In genomic region chr9:119092473-119093418, GRCm38 (mm10) we compare ENCODE assay signal across 8 mouse cellular contexts. TPM values are rescaled to one million over a fixed set of nuclear protein-coding genes. Genes with fewer than 3 reads are reported as not detected.
DNase-seq lines count a peak whose midpoint lies in the region; ATAC-seq and TF ChIP-seq lines count a peak whose summit lies in the region.

No protein-coding gene starts in this region.

- 3% methylated on average over 44 of the region's 45 CpGs for WGBS in forebrain, embryonic 14.5 days
- 2% methylated on average over 44 of the region's 45 CpGs for WGBS in hindbrain, embryonic 13.5 days
- WGBS in liver, postnatal 0 days (ENCODE audit: insufficient replicate concordance): 5% methylated on average over 45 of the region's 45 CpGs

- no peak for TF ChIP-seq CTCF in layer of hippocampus, adult 2 months (conservative IDR thresholded peaks at IDR 0.05)
- TF ChIP-seq CTCF in liver, postnatal 0 days (IDR thresholded peaks at IDR 0.05; ENCODE audit: low read depth): no peak

- peak overlapping the region; percentile 71 for H3K4me3 ChIP-seq in layer of hippocampus, adult 2 months
- H3K4me3 ChIP-seq in forebrain, embryonic 14.5 days (ENCODE audit: low read depth, low read length): peak overlapping the region; percentile 43
- peak overlapping the region; percentile 59 for H3K4me3 ChIP-seq in hindbrain, embryonic 13.5 days
- peak overlapping the region; percentile 49 for H3K4me3 ChIP-seq in liver, postnatal 0 days (ENCODE audit: low read depth, low read length)

- peak overlapping the region; percentile 61 for H3K9ac ChIP-seq in forebrain, embryonic 14.5 days (ENCODE audit: low read length)
- peak overlapping the region; percentile 84 for H3K9ac ChIP-seq in hindbrain, embryonic 13.5 days
- 0 out of 2 replicates have a peak overlapping the region, but pooled peaks have one; percentile 16 for H3K9ac ChIP-seq in liver, postnatal 0 days (replicated peaks)

- H3K4me2 ChIP-seq in forebrain, embryonic 14.5 days (ENCODE audit: low read length): peak overlapping the region; percentile 75
- H3K4me2 ChIP-seq in hindbrain, embryonic 13.5 days: peak overlapping the region; percentile 81
- H3K4me2 ChIP-seq in liver, postnatal 0 days (ENCODE audit: low read depth, low read length): peak overlapping the region; percentile 71

- H3K36me3 ChIP-seq in forebrain, embryonic 14.5 days (ENCODE audit: control insufficient read depth, insufficient read depth, low read length): no peaks in the 10 kb centered on the region
- no peaks in the 10 kb centered on the region for H3K36me3 ChIP-seq in hindbrain, embryonic 13.5 days
- no peaks in the 10 kb centered on the region for H3K36me3 ChIP-seq in liver, postnatal 0 days (replicated peaks; ENCODE audit: insufficient read depth, low read length)

- ATAC-seq in forebrain, embryonic 14.5 days: no peak
- ATAC-seq in hindbrain, embryonic 13.5 days (ENCODE audit: low FRiP score): no peak
- no peak for ATAC-seq in liver, postnatal 0 days

- peak overlapping the region; percentile 94 for H3K27ac ChIP-seq in layer of hippocampus, adult 2 months
- no peak overlapping the region for H3K27ac ChIP-seq in forebrain, embryonic 14.5 days (ENCODE audit: low read depth, low read length)
- H3K27ac ChIP-seq in hindbrain, embryonic 13.5 days: peak overlapping the region; percentile 71; the same call in 1 of the 2 replicates
- H3K27ac ChIP-seq in liver, postnatal 0 days (ENCODE audit: low read depth): no peak overlapping the region

- H3K27me3 ChIP-seq in forebrain, embryonic 14.5 days (replicated peaks; ENCODE audit: control insufficient read depth, insufficient read depth, low read length): peaks cover 19% of the 10 kb centered on the region
- peaks cover 39% of the 10 kb centered on the region for H3K27me3 ChIP-seq in hindbrain, embryonic 13.5 days
- peaks cover 47% of the 10 kb centered on the region for H3K27me3 ChIP-seq in liver, postnatal 0 days (ENCODE audit: insufficient read depth, low read length)

- TF ChIP-seq EP300 in liver, postnatal 0 days (IDR thresholded peaks at IDR 0.05; ENCODE audit: low read depth): no peak

- H3K9me3 ChIP-seq in forebrain, embryonic 14.5 days (replicated peaks; ENCODE audit: control insufficient read depth, low read length): no peaks in the 10 kb centered on the region
- no peaks in the 10 kb centered on the region for H3K9me3 ChIP-seq in hindbrain, embryonic 13.5 days
- H3K9me3 ChIP-seq in liver, postnatal 0 days (ENCODE audit: low read length): no peaks in the 10 kb centered on the region

- peaks cover 10% of the 10 kb centered on the region for H3K4me1 ChIP-seq in forebrain, embryonic 14.5 days (ENCODE audit: control insufficient read depth, insufficient read depth, low read length)
- peaks cover 68% of the 10 kb centered on the region for H3K4me1 ChIP-seq in hindbrain, embryonic 13.5 days (replicated peaks)
- H3K4me1 ChIP-seq in liver, postnatal 0 days (ENCODE audit: insufficient read depth): peaks cover 8% of the 10 kb centered on the region

- no peak for DNase-seq in layer of hippocampus, adult 2 months (ENCODE audit: low spot score in 2 of 2)
- no peak for DNase-seq in layer of hippocampus, adult 18-20 months (ENCODE audit: low spot score in 2 of 2)
- DNase-seq in adrenal gland, postnatal 14 days: peak; percentile 59
- no peak for DNase-seq in forebrain, embryonic 14.5 days (ENCODE audit: low spot score)
- DNase-seq in liver, postnatal 0 days: no peak
- DNase-seq in right cerebral cortex, postnatal 25 days: peak; percentile 52
- DNase-seq in thymus, postnatal 0 days (ENCODE audit: low spot score): no peak

RNA-seq across cellular contexts. Expression of gene Plcd1, which starts 0.6 kb away (rescaled TPM):
- total RNA-seq in layer of hippocampus, adult 2 months (2021): 10 to 100 TPM; 10.7 to 11.7 TPM
- 1 to 10 TPM; 8.4 to 9.1 TPM for total RNA-seq in layer of hippocampus, adult 18-20 months (2021)
- 11.8 and 13.6 TPM in 2 replicates for total RNA-seq in adrenal gland, postnatal 14 days (2021)
- 10.5 and 12.1 TPM in 2 replicates for polyA plus RNA-seq in forebrain, embryonic 14.5 days (2014; fragmentation: Nextera tagmentation; extraction: Ambion mirVana)
- polyA plus RNA-seq in hindbrain, embryonic 13.5 days (2015; fragmentation: Nextera tagmentation; extraction: Ambion mirVana): 22.5 and 23.8 TPM in 2 replicates
- 0.85 and 1.1 TPM in 2 replicates for polyA plus RNA-seq in liver, postnatal 0 days (2015; fragmentation: Nextera tagmentation; extraction: Ambion mirVana)
- 16.6 and 17.2 TPM in 2 replicates for polyA plus RNA-seq in thymus, postnatal 0 days (2015; fragmentation: Nextera tagmentation; extraction: Ambion mirVana)

RNA-seq across cellular contexts. Expression of gene Dlec1, which starts 9.5 kb away (rescaled TPM):
- 1 to 10 TPM; 3.0 to 3.3 TPM for total RNA-seq in layer of hippocampus, adult 2 months (2021)
- total RNA-seq in layer of hippocampus, adult 18-20 months (2021): 1 to 10 TPM; 2.8 to 3.3 TPM
- total RNA-seq in adrenal gland, postnatal 14 days (2021): 1.5 and 1.7 TPM in 2 replicates
- 0.33 and 0.70 TPM in 2 replicates for polyA plus RNA-seq in forebrain, embryonic 14.5 days (2014; fragmentation: Nextera tagmentation; extraction: Ambion mirVana)
- polyA plus RNA-seq in hindbrain, embryonic 13.5 days (2015; fragmentation: Nextera tagmentation; extraction: Ambion mirVana): 0.38 and 1.5 TPM in 2 replicates
- 0.05 TPM in 2 replicates for polyA plus RNA-seq in liver, postnatal 0 days (2015; fragmentation: Nextera tagmentation; extraction: Ambion mirVana)
- polyA plus RNA-seq in thymus, postnatal 0 days (2015; fragmentation: Nextera tagmentation; extraction: Ambion mirVana): 0.13 and 0.46 TPM in 2 replicates

RNA-seq across cellular contexts. Expression of gene Vill, which starts 40.2 kb away (rescaled TPM):
- under 1 TPM; 0.54 to 0.71 TPM for total RNA-seq in layer of hippocampus, adult 2 months (2021)
- total RNA-seq in layer of hippocampus, adult 18-20 months (2021): 1 to 10 TPM in 1 of 2 experiments, under 1 TPM in 1; 0.71 to 1.3 TPM
- total RNA-seq in adrenal gland, postnatal 14 days (2021): 2.2 and 2.3 TPM in 2 replicates
- polyA plus RNA-seq in forebrain, embryonic 14.5 days (2014; fragmentation: Nextera tagmentation; extraction: Ambion mirVana): 3.8 and 4.0 TPM in 2 replicates
- 4.2 TPM in 2 replicates for polyA plus RNA-seq in hindbrain, embryonic 13.5 days (2015; fragmentation: Nextera tagmentation; extraction: Ambion mirVana)
- 8.3 and 9.3 TPM in 2 replicates for polyA plus RNA-seq in liver, postnatal 0 days (2015; fragmentation: Nextera tagmentation; extraction: Ambion mirVana)
- 5.9 and 8.0 TPM in 2 replicates for polyA plus RNA-seq in thymus, postnatal 0 days (2015; fragmentation: Nextera tagmentation; extraction: Ambion mirVana)

Comparison
In these comparisons a context has a peak if more than half of its experiments do, and no peak if none do; other contexts are left out.
1. DNase-seq: peak in adrenal gland, postnatal 14 days (single experiment) and right cerebral cortex, postnatal 25 days (single experiment); none in layer of hippocampus, adult 2 months (0 of 2), layer of hippocampus, adult 18-20 months (0 of 2), forebrain, embryonic 14.5 days (single experiment), liver, postnatal 0 days (single experiment) and thymus, postnatal 0 days (single experiment).
2. H3K27ac ChIP-seq: peak in layer of hippocampus, adult 2 months (single experiment) and hindbrain, embryonic 13.5 days (single experiment); none in forebrain, embryonic 14.5 days (single experiment) and liver, postnatal 0 days (single experiment).
3. H3K9ac ChIP-seq: peak in every context shown above with its lines; median percentile 84 in hindbrain, embryonic 13.5 days; 61 in forebrain, embryonic 14.5 days; 16 in liver, postnatal 0 days.
4. Peak in every context shown above with its lines, with median percentiles within 50 percentile points of each other: H3K4me3 ChIP-seq and H3K4me2 ChIP-seq.